In the genomic region with DNA sequence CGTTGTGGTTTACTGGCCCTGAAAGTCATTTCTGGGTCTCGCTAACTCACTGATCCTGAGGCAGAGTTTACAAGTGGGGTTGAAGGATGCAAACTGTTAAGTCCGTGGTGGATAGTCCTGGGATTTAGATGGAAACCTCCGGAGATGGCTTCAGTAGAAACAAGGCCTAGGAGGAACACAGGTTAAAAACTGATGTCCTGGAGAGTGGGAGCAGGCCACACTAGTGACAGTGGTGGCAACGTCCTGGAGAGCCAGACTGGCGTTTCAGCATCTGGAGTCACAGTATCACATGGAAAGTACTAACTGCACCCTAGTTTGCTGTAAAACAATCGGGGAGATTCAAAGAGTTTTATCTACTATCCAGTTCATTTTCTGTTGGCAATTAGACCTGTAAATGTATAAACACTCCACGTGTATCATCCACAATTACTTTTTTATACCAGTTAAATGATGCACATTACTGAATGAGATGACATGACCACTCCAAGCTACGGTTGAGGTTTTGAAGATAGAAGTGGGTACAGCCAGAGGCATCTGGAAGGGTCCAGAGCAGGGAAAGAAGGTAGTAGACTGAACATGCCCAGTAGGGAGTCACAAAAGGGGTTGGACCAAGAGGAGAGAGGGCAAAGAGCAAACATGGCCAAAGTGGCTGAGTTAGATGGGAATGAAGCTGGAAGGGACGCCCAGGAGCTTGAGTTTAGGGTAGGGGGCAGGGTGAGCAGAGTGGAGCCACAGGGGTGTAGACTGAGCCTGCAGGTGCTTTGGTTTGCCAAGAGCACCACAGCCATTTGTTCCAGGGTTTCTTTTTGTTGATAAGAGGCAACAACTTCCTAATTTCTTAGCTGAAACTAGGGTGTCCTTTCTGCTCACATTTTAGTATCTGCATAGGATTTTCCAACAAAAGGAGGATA, we compare ENCODE assay signal across 10 mouse cellular contexts. TPM values are rescaled to one million over a fixed set of nuclear protein-coding genes. Genes with fewer than 3 reads are reported as not detected.
DNase-seq lines count a peak whose midpoint lies in the region; ATAC-seq lines count a peak whose summit lies in the region.
"Had no signal": no experiment of that assay in that cellular context is flagged by ENCODE, and none has a peak within 500 bp of the region (broad histone marks: within the 10 kb centered on the region; RNA-seq: fewer than 3 reads in every experiment).

No protein-coding gene starts in this region.

- ATAC-seq in forebrain, embryonic 12.5 days (ENCODE audit: low FRiP score): no peak
- no peak for ATAC-seq in forebrain, embryonic 16.5 days
- no peak for ATAC-seq in lung, embryonic 15.5 days (ENCODE audit: borderline replicate concordance, extremely low read depth, low FRiP score, low TSS enrichment)
- ATAC-seq in hindbrain, embryonic 12.5 days (ENCODE audit: low FRiP score): no peak
- ATAC-seq in midbrain, embryonic 13.5 days: no peak

- DNase-seq in lung, postnatal 25 days (ENCODE audit: low spot score): no peak
- no peak for DNase-seq in urinary bladder, postnatal 10 days (ENCODE audit: low spot score)
- no peak for DNase-seq in left cerebral cortex, postnatal 10 days (ENCODE audit: extremely low spot score in 1 of 2, low spot score in 2 of 2)
- DNase-seq: spleen, adult 18-20 months had no signal

- H3K4me3 ChIP-seq in forebrain, embryonic 12.5 days (replicated peaks): no peak overlapping the region
- H3K4me3 ChIP-seq in forebrain, embryonic 16.5 days (replicated peaks; ENCODE audit: low read length): no peak overlapping the region
- H3K4me3 ChIP-seq in lung, embryonic 15.5 days: no peak overlapping the region
- no peak overlapping the region for H3K4me3 ChIP-seq in hindbrain, embryonic 12.5 days
- no peak overlapping the region for H3K4me3 ChIP-seq in midbrain, embryonic 13.5 days (replicated peaks)

- H3K27ac ChIP-seq in forebrain, embryonic 12.5 days: peak overlapping the region; percentile 50; the same call in 1 of the 2 replicates
- no peak overlapping the region for H3K27ac ChIP-seq in forebrain, embryonic 16.5 days (ENCODE audit: low read length)
- H3K27ac ChIP-seq in lung, embryonic 15.5 days: peak overlapping the region; percentile 93; the same call in 1 of the 2 replicates
- H3K27ac ChIP-seq in hindbrain, embryonic 12.5 days: peak overlapping the region; percentile 58
- peak overlapping the region; percentile 21; the same call in 1 of the 2 replicates for H3K27ac ChIP-seq in midbrain, embryonic 13.5 days

- peaks cover 39% of the 10 kb centered on the region for H3K4me1 ChIP-seq in forebrain, embryonic 12.5 days
- H3K4me1 ChIP-seq in forebrain, embryonic 16.5 days (replicated peaks; ENCODE audit: control insufficient read depth, insufficient read depth, low read length): peaks cover 14% of the 10 kb centered on the region
- peaks cover 61% of the 10 kb centered on the region for H3K4me1 ChIP-seq in lung, embryonic 15.5 days
- peaks cover 36% of the 10 kb centered on the region for H3K4me1 ChIP-seq in hindbrain, embryonic 12.5 days
- peaks cover 49% of the 10 kb centered on the region for H3K4me1 ChIP-seq in midbrain, embryonic 13.5 days (replicated peaks)

- no peaks in the 10 kb centered on the region for H3K9me3 ChIP-seq in forebrain, embryonic 12.5 days
- no peaks in the 10 kb centered on the region for H3K9me3 ChIP-seq in forebrain, embryonic 16.5 days (ENCODE audit: control insufficient read depth, low read length)
- no peaks in the 10 kb centered on the region for H3K9me3 ChIP-seq in lung, embryonic 15.5 days
- H3K9me3 ChIP-seq in hindbrain, embryonic 12.5 days (replicated peaks): no peaks in the 10 kb centered on the region
- H3K9me3 ChIP-seq in midbrain, embryonic 13.5 days: no peaks in the 10 kb centered on the region

- peaks cover 48% of the 10 kb centered on the region for H3K36me3 ChIP-seq in forebrain, embryonic 12.5 days (replicated peaks)
- H3K36me3 ChIP-seq in forebrain, embryonic 16.5 days (ENCODE audit: control insufficient read depth, insufficient read depth): peaks cover 36% of the 10 kb centered on the region
- peaks cover 51% of the 10 kb centered on the region for H3K36me3 ChIP-seq in lung, embryonic 15.5 days
- peaks cover 45% of the 10 kb centered on the region for H3K36me3 ChIP-seq in hindbrain, embryonic 12.5 days
- H3K36me3 ChIP-seq in midbrain, embryonic 13.5 days: peaks cover 48% of the 10 kb centered on the region

- no peak overlapping the region for H3K9ac ChIP-seq in forebrain, embryonic 12.5 days
- no peak overlapping the region for H3K9ac ChIP-seq in forebrain, embryonic 16.5 days (replicated peaks; ENCODE audit: low read depth, low read length)
- H3K9ac ChIP-seq in lung, embryonic 15.5 days: no peak overlapping the region
- H3K9ac ChIP-seq in hindbrain, embryonic 12.5 days: no peak overlapping the region
- no peak overlapping the region for H3K9ac ChIP-seq in midbrain, embryonic 13.5 days (replicated peaks)

- intact Hi-C loops in left cerebral cortex, postnatal 10 days (cut with DNase I): no loop called here

- H3K27me3 ChIP-seq in forebrain, embryonic 12.5 days: no peaks in the 10 kb centered on the region
- no peaks in the 10 kb centered on the region for H3K27me3 ChIP-seq in forebrain, embryonic 16.5 days (replicated peaks; ENCODE audit: control insufficient read depth, insufficient read depth, low read length)
- no peaks in the 10 kb centered on the region for H3K27me3 ChIP-seq in lung, embryonic 15.5 days
- no peaks in the 10 kb centered on the region for H3K27me3 ChIP-seq in hindbrain, embryonic 12.5 days
- no peaks in the 10 kb centered on the region for H3K27me3 ChIP-seq in midbrain, embryonic 13.5 days

- no peak overlapping the region for H3K4me2 ChIP-seq in forebrain, embryonic 12.5 days
- H3K4me2 ChIP-seq in forebrain, embryonic 16.5 days (ENCODE audit: low read length): no peak overlapping the region
- no peak overlapping the region for H3K4me2 ChIP-seq in lung, embryonic 15.5 days
- H3K4me2 ChIP-seq in hindbrain, embryonic 12.5 days (replicated peaks): no peak overlapping the region
- no peak overlapping the region for H3K4me2 ChIP-seq in midbrain, embryonic 13.5 days (replicated peaks)

- 63% methylated on average over 10 of the region's 10 CpGs for WGBS in forebrain, embryonic 12.5 days
- WGBS in forebrain, embryonic 16.5 days: 53% methylated on average over 10 of the region's 10 CpGs
- WGBS in lung, embryonic 15.5 days: 46% methylated on average over 10 of the region's 10 CpGs
- 67% methylated on average over 10 of the region's 10 CpGs for WGBS in hindbrain, embryonic 12.5 days
- WGBS in midbrain, embryonic 13.5 days: 61% methylated on average over 10 of the region's 10 CpGs

RNA-seq across cellular contexts. Expression of a gene that starts 1.8 kb away (rescaled TPM):
- 63.9 and 64.2 TPM in 2 replicates for polyA plus RNA-seq in forebrain, embryonic 12.5 days (2016; fragmentation: Nextera tagmentation; extraction: Ambion mirVana)
- polyA plus RNA-seq in forebrain, embryonic 16.5 days (2015; fragmentation: Nextera tagmentation; extraction: Ambion mirVana): 87.1 and 97.7 TPM in 2 replicates
- polyA plus RNA-seq in lung, embryonic 15.5 days (2015; fragmentation: Nextera tagmentation; extraction: Ambion mirVana): 154 and 162 TPM in 2 replicates
- 84.7 and 87.8 TPM in 2 replicates for polyA plus RNA-seq in hindbrain, embryonic 12.5 days (2016; fragmentation: Nextera tagmentation; extraction: Ambion mirVana)
- 69.4 and 71.6 TPM in 2 replicates for polyA plus RNA-seq in midbrain, embryonic 13.5 days (2015; fragmentation: Nextera tagmentation; extraction: Ambion mirVana)
- total RNA-seq in left cerebral cortex, postnatal 10 days (2021): 10 to 100 TPM; 40.8 to 43.3 TPM

RNA-seq across cellular contexts. Expression of a gene that starts 10.4 kb away (rescaled TPM):
- polyA plus RNA-seq in forebrain, embryonic 12.5 days (2016; fragmentation: Nextera tagmentation; extraction: Ambion mirVana): 1.7 and 2.8 TPM in 2 replicates
- polyA plus RNA-seq in forebrain, embryonic 16.5 days (2015; fragmentation: Nextera tagmentation; extraction: Ambion mirVana): 5.2 and 5.7 TPM in 2 replicates
- polyA plus RNA-seq in lung, embryonic 15.5 days (2015; fragmentation: Nextera tagmentation; extraction: Ambion mirVana): 6.7 and 9.2 TPM in 2 replicates
- 5.0 and 5.1 TPM in 2 replicates for polyA plus RNA-seq in hindbrain, embryonic 12.5 days (2016; fragmentation: Nextera tagmentation; extraction: Ambion mirVana)
- polyA plus RNA-seq in midbrain, embryonic 13.5 days (2015; fragmentation: Nextera tagmentation; extraction: Ambion mirVana): 4.5 and 5.8 TPM in 2 replicates
- total RNA-seq in left cerebral cortex, postnatal 10 days (2021): 1 to 10 TPM; 2.4 to 2.7 TPM

RNA-seq across cellular contexts. Expression of a gene that starts 14.9 kb away (rescaled TPM):
- polyA plus RNA-seq in forebrain, embryonic 12.5 days (2016; fragmentation: Nextera tagmentation; extraction: Ambion mirVana): 267 and 357 TPM in 2 replicates
- polyA plus RNA-seq in forebrain, embryonic 16.5 days (2015; fragmentation: Nextera tagmentation; extraction: Ambion mirVana): 185 and 203 TPM in 2 replicates
- polyA plus RNA-seq in lung, embryonic 15.5 days (2015; fragmentation: Nextera tagmentation; extraction: Ambion mirVana): 254 and 264 TPM in 2 replicates
- polyA plus RNA-seq in hindbrain, embryonic 12.5 days (2016; fragmentation: Nextera tagmentation; extraction: Ambion mirVana): 297 and 345 TPM in 2 replicates
- polyA plus RNA-seq in midbrain, embryonic 13.5 days (2015; fragmentation: Nextera tagmentation; extraction: Ambion mirVana): 238 and 239 TPM in 2 replicates
- total RNA-seq in left cerebral cortex, postnatal 10 days (2021): 100 to 1,000 TPM; 459 to 475 TPM

RNA-seq across cellular contexts. Expression of a gene that starts 34.5 kb away (rescaled TPM):
- 1.2 and 2.5 TPM in 2 replicates for polyA plus RNA-seq in forebrain, embryonic 12.5 days (2016; fragmentation: Nextera tagmentation; extraction: Ambion mirVana)
- 1.2 and 1.3 TPM in 2 replicates for polyA plus RNA-seq in forebrain, embryonic 16.5 days (2015; fragmentation: Nextera tagmentation; extraction: Ambion mirVana)
- 7.1 and 8.8 TPM in 2 replicates for polyA plus RNA-seq in lung, embryonic 15.5 days (2015; fragmentation: Nextera tagmentation; extraction: Ambion mirVana)
- 2.2 and 2.7 TPM in 2 replicates for polyA plus RNA-seq in hindbrain, embryonic 12.5 days (2016; fragmentation: Nextera tagmentation; extraction: Ambion mirVana)
- polyA plus RNA-seq in midbrain, embryonic 13.5 days (2015; fragmentation: Nextera tagmentation; extraction: Ambion mirVana): 1.9 and 2.3 TPM in 2 replicates
- 1 to 10 TPM in 1 of 2 experiments, under 1 TPM in 1; 0.83 to 3.5 TPM for total RNA-seq in left cerebral cortex, postnatal 10 days (2021)

RNA-seq across cellular contexts. Expression of a gene that starts 40.4 kb away (rescaled TPM):
- polyA plus RNA-seq in forebrain, embryonic 12.5 days (2016; fragmentation: Nextera tagmentation; extraction: Ambion mirVana): 1.1 and 1.9 TPM in 2 replicates
- polyA plus RNA-seq in forebrain, embryonic 16.5 days (2015; fragmentation: Nextera tagmentation; extraction: Ambion mirVana): 1.7 and 2.9 TPM in 2 replicates
- polyA plus RNA-seq in lung, embryonic 15.5 days (2015; fragmentation: Nextera tagmentation; extraction: Ambion mirVana): 1.5 and 1.6 TPM in 2 replicates
- 3.1 and 3.5 TPM in 2 replicates for polyA plus RNA-seq in hindbrain, embryonic 12.5 days (2016; fragmentation: Nextera tagmentation; extraction: Ambion mirVana)
- polyA plus RNA-seq in midbrain, embryonic 13.5 days (2015; fragmentation: Nextera tagmentation; extraction: Ambion mirVana): 8.5 and 9.8 TPM in 2 replicates
- 1 to 10 TPM in 1 of 2 experiments, not detected in 1; 1.6 TPM for total RNA-seq in left cerebral cortex, postnatal 10 days (2021)
- total RNA-seq: layer of hippocampus, adult 18-20 months had no signal
